In the genomic region with DNA sequence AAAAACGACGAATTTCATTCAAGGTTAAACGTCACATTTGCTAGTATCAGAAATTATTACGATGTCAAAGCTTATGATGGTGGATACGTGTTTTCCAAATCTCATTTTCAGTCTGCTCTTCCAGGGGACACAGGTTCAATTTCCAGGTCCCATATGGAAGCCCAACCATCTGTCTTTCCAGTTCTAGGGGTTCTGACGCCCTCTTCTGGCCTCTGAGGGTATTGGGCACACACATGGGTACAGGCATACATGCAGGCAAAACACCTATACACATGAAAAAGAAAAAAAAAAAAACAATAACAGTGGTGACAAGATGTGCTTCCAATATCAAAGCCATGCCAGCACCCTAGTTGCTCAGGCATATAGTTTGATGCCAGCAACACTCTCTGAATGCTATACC, we compare ENCODE assay signal across 17 mouse cellular contexts. TPM values are rescaled to one million over a fixed set of nuclear protein-coding genes. Genes with fewer than 3 reads are reported as not detected.
DNase-seq lines count a peak whose midpoint lies in the region; ATAC-seq and TF ChIP-seq lines count a peak whose summit lies in the region.
"Had no signal": no experiment of that assay in that cellular context is flagged by ENCODE, and none has a peak within 500 bp of the region (broad histone marks: within the 10 kb centered on the region; RNA-seq: fewer than 3 reads in every experiment).

No protein-coding gene starts in this region.

- no peaks in the 10 kb centered on the region for H3K36me3 ChIP-seq in lung, embryonic 14.5 days (ENCODE audit: insufficient read depth)
- no peaks in the 10 kb centered on the region for H3K36me3 ChIP-seq in stomach, postnatal 0 days (ENCODE audit: control insufficient read depth, insufficient read depth, low read length)
- H3K36me3 ChIP-seq: limb, embryonic 13.5 days; midbrain, embryonic 15.5 days; neural tube, embryonic 12.5 days had no signal

- TF ChIP-seq EP300 in stomach, postnatal 0 days (optimal IDR thresholded peaks at IDR 0.05) = no peak

- no peak overlapping the region for H3K4me3 ChIP-seq in cerebellum, adult 2 months (replicated peaks; ENCODE audit: insufficient read depth, low read depth, low read length)
- no peak overlapping the region for H3K4me3 ChIP-seq in lung, embryonic 14.5 days (ENCODE audit: low read depth, low read length)
- H3K4me3 ChIP-seq in stomach, postnatal 0 days (ENCODE audit: low read depth, low read length) = no peak overlapping the region
- H3K4me3 ChIP-seq: limb, embryonic 13.5 days; midbrain, embryonic 15.5 days; neural tube, embryonic 12.5 days had no signal

- TF ChIP-seq CTCF in cerebellum, adult 2 months (IDR thresholded peaks at IDR 0.05; ENCODE audit: borderline replicate concordance, insufficient read depth, low read depth, low read length) = no peak
- peak; percentile 28; the same call in 1 of the 2 replicates for TF ChIP-seq CTCF in lung, embryonic 14.5 days (IDR thresholded peaks at IDR 0.05; ENCODE audit: low read depth)
- TF ChIP-seq CTCF in stomach, postnatal 0 days (IDR thresholded peaks at IDR 0.05; ENCODE audit: low read depth) = peak; percentile 38

- H3K27me3 ChIP-seq in cerebellum, adult 2 months (ENCODE audit: control insufficient read depth, insufficient read depth, low read length) = no peaks in the 10 kb centered on the region
- H3K27me3 ChIP-seq in lung, embryonic 14.5 days (ENCODE audit: insufficient read depth, low read length) = no peaks in the 10 kb centered on the region
- H3K27me3 ChIP-seq in stomach, postnatal 0 days (ENCODE audit: control insufficient read depth, insufficient read depth, low read length) = no peaks in the 10 kb centered on the region
- H3K27me3 ChIP-seq: limb, embryonic 13.5 days; midbrain, embryonic 15.5 days; neural tube, embryonic 12.5 days had no signal

- H3K4me1 ChIP-seq in cerebellum, adult 2 months (ENCODE audit: control insufficient read depth, insufficient read depth, low read length) = no peaks in the 10 kb centered on the region; the same call in 1 of the 2 replicates
- peaks cover 19% of the 10 kb centered on the region for H3K4me1 ChIP-seq in lung, embryonic 14.5 days (ENCODE audit: insufficient read depth)
- peaks cover 3% of the 10 kb centered on the region; the same call in 1 of the 2 replicates for H3K4me1 ChIP-seq in stomach, postnatal 0 days (replicated peaks; ENCODE audit: control insufficient read depth, insufficient read depth)

- no peak for ATAC-seq in lung, embryonic 14.5 days (ENCODE audit: insufficient read depth)
- no peak for ATAC-seq in stomach, postnatal 0 days (ENCODE audit: low FRiP score, low TSS enrichment)
- no peak for ATAC-seq in cerebellum, adult (ENCODE audit: insufficient number of reproducible peaks, low FRiP score, low TSS enrichment)
- ATAC-seq: hindbrain, postnatal 0 days; midbrain, embryonic 15.5 days had no signal

- no peak overlapping the region for H3K27ac ChIP-seq in cerebellum, adult 2 months (ENCODE audit: insufficient read depth, low read length)
- 0 out of 2 replicates have a peak overlapping the region, but pooled peaks have one; percentile 25 for H3K27ac ChIP-seq in lung, embryonic 14.5 days (ENCODE audit: low read depth)
- H3K27ac ChIP-seq in stomach, postnatal 0 days (replicated peaks) = no peak overlapping the region
- H3K27ac ChIP-seq: hindbrain, postnatal 0 days; limb, embryonic 13.5 days; midbrain, embryonic 15.5 days; neural tube, embryonic 12.5 days had no signal

- no peak for TF ChIP-seq POLR2A in cerebellum, adult 2 months (IDR thresholded peaks at IDR 0.05; ENCODE audit: borderline replicate concordance, insufficient read depth, low read length)

- H3K9ac ChIP-seq in lung, embryonic 14.5 days = no peak overlapping the region
- H3K9ac ChIP-seq in stomach, postnatal 0 days (ENCODE audit: low read length) = no peak overlapping the region
- H3K9ac ChIP-seq: limb, embryonic 13.5 days; midbrain, embryonic 15.5 days; neural tube, embryonic 12.5 days had no signal

- no peak overlapping the region for H3K4me2 ChIP-seq in lung, embryonic 14.5 days
- no peak overlapping the region for H3K4me2 ChIP-seq in stomach, postnatal 0 days (replicated peaks; ENCODE audit: low read depth)
- H3K4me2 ChIP-seq: limb, embryonic 13.5 days; midbrain, embryonic 15.5 days; neural tube, embryonic 12.5 days had no signal

- no peaks in the 10 kb centered on the region for H3K9me3 ChIP-seq in lung, embryonic 14.5 days (ENCODE audit: low read depth, low read length)
- H3K9me3 ChIP-seq in stomach, postnatal 0 days (ENCODE audit: control insufficient read depth, low read length) = no peaks in the 10 kb centered on the region
- H3K9me3 ChIP-seq: limb, embryonic 13.5 days; midbrain, embryonic 15.5 days; neural tube, embryonic 12.5 days had no signal

- WGBS in cerebellum, adult 2 months = 81% methylated on average over 6 of the region's 6 CpGs
- WGBS in lung, embryonic 14.5 days = 65% methylated on average over 6 of the region's 6 CpGs
- 72% methylated on average over 6 of the region's 6 CpGs for whole genome bisulfite sequencing in stomach, postnatal 0 days

- peak; percentile 31 to 44 for DNase-seq in cerebellum, postnatal 14 days
- DNase-seq in cerebellum, adult 2 months = no peak
- DNase-seq in lung, embryonic 14.5 days = no peak
- no peak for DNase-seq in lung, postnatal 25 days (ENCODE audit: low spot score)
- peak; percentile 71 for DNase-seq in ZHBTc4 (ENCODE audit: low read depth, low spot score)
- DNase-seq in stomach, postnatal 0 days (ENCODE audit: low spot score) = no peak
- DNase-seq in cerebellum, postnatal 36 days = no peak
- DNase-seq: heart, adult 18-20 months; heart, postnatal 14 days; lung, postnatal 14 days; retina, postnatal 1 day; thymus, adult 18-20 months had no signal

RNA-seq across cellular contexts. Expression of gene Nepro, which starts 30.4 kb away (rescaled TPM):
- polyA plus RNA-seq in cerebellum, adult 2 months (2012; rRNA removed) = 3.9 and 5.0 TPM in 2 replicates
- 14.4 and 14.6 TPM in 2 replicates for polyA plus RNA-seq in lung, embryonic 14.5 days (2014; fragmentation: Nextera tagmentation; extraction: Ambion mirVana)
- polyA plus RNA-seq in stomach, postnatal 0 days (2015; fragmentation: Nextera tagmentation; extraction: Ambion mirVana) = 2.8 and 3.2 TPM in 2 replicates

RNA-seq across cellular contexts. Expression of gene Gtpbp8, which starts 52.5 kb away (rescaled TPM):
- 19.2 and 22.5 TPM in 2 replicates for polyA plus RNA-seq in cerebellum, adult 2 months (2012; rRNA removed)
- 30.1 and 31.8 TPM in 2 replicates for polyA plus RNA-seq in lung, embryonic 14.5 days (2014; fragmentation: Nextera tagmentation; extraction: Ambion mirVana)
- polyA plus RNA-seq in stomach, postnatal 0 days (2015; fragmentation: Nextera tagmentation; extraction: Ambion mirVana) = 17.6 and 19.8 TPM in 2 replicates

Comparison
In these comparisons a context has a peak if more than half of its experiments do, and no peak if none do; other contexts are left out.
1. DNase-seq: peak in cerebellum, postnatal 14 days (2 of 2) and ZHBTc4 (single experiment); none in cerebellum, adult 2 months (0 of 2), lung, embryonic 14.5 days (single experiment), lung, postnatal 25 days (single experiment), stomach, postnatal 0 days (single experiment) and cerebellum, postnatal 36 days (0 of 2).